Mouse (Mus musculus): ENCODE results near the gene Tbcel. TPM values are rescaled to one million over a fixed set of nuclear protein-coding genes. Genes with fewer than 3 reads are reported as not detected.

Gene Tbcel
- polyA plus RNA-seq, 1 experiment from 2014 or later = 3.8 TPM

DNA sequence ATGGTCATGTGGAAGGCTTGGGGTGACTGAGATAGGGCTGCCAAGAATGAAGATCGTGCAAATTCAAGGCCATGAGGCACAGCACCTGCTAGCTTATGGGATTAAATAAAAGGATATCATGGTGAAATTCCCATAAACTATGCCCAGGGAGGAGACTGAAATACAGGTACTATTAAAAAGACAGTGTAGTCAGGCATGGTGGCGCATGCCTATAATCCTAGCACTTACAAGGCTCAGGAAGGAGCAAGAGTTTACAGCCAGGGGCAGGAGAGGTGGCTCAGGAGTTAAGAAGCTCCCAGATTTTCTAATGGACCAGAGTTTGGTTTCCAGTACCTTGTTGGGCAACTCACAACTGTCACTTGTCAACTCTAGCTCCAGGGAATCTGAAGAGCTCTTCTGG lies 76.0 kb downstream of the Tbcel start:
- ATAC-seq (ENCODE audit: insufficient number of reproducible peaks, low FRiP score, low TSS enrichment, low read depth) = no peak
- Histone ChIP-seq H3K27me3 (no peaks in the 10 kb centered on the region), H3K9me3 (no peaks in the 10 kb centered on the region), H3K27ac (no peak overlapping the region), H3K9ac (no peak overlapping the region), H3K36me3 (peaks cover 26% of the 10 kb centered on the region), H3K4me1 (no peaks in the 10 kb centered on the region; the same call in 1 of the 2 replicates), H3K4me3 (no peak overlapping the region), H3K4me2 (no peak overlapping the region)
- 81% methylated on average over 2 of the region's 2 CpGs for WGBS

DNA sequence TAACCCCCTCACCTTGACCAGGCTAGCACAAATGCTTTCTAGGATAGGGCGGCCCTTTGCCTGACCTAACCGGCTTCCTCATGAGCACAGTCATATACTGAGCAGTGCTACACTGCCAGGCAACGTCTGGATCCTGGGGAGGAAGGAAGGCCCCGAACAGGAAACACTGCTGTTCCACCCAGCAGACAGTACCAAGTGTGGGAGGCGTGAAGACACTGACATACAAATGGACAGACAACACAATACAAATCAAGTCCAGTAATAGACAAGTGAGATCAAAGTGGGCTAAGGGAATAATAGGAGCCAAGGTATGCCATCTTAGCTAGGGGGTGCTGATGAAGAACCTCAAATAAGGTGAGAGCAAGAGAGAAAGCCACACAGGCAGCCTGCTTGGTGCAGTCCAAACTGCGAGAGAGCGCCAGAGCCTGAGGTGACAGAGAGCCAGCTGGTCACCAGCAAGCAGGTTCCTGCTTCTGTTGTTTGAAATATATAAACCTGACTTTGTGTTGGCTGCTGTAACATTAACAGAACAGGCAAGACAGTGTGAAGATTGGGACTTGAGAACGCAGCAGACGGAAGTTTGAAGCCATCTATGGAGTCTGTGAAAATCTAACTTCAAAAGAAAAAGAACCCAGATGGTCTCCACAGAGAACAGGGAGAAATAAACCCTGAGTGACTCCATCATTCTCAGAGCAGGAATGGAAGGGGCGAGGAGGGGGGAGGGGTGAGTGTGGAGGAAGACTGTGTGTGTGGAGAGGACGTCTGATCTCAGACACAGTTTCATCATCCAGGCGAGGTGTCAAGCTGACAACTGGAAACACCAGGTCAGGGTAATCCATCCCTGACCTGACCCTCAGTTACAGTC lies 79.3 kb downstream of the Tbcel start:
- Histone ChIP-seq H3K27ac (no peak overlapping the region), H3K9ac (no peak overlapping the region), H3K9me3 (no peaks in the 10 kb centered on the region), H3K4me1 (no peaks in the 10 kb centered on the region; the same call in 1 of the 2 replicates), H3K4me2 (no peak overlapping the region), H3K27me3 (no peaks in the 10 kb centered on the region), H3K36me3 (peaks cover 19% of the 10 kb centered on the region), H3K4me3 (no peak overlapping the region)
- 64% methylated on average over 12 of the region's 12 CpGs for WGBS
- ATAC-seq (ENCODE audit: insufficient number of reproducible peaks, low FRiP score, low TSS enrichment, low read depth) = no peak

DNA sequence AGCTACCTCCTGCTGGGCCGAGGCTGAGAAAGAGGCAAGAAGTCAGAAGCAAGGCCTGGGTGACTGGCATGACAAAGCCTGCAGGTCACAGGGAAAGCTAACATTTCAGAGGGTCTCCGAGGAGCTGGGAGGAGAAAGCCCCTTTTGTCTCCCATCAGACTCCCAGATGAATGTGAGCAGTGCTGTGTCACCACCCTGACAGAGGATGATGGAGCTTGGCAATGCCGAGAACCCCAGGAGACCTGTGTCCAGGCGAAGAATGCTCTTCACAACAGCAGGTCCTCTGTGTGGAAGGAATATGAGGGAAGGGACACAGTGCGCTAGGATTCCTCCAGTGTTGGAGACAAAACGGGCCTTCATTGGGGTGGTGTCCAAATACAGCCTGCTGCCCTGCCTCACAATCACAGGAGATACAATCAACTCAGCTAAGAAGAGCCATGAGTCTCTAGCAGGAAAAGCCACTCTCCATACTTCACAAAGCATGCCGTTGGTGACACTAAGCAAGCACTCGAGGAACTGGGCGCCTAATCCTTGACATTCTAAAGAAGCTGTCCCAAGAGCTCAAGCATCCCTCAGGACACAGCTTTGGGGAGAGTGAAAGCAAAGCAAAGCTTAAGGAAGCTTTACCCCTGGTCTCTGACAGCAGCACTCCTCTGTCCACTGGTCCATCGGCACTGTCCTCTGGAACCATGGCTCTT lies 80.8 kb downstream of the Tbcel start:
- peaks cover 29% of the 10 kb centered on the region for H3K36me3 ChIP-seq
- no peaks in the 10 kb centered on the region; the same call in 1 of the 2 replicates for H3K4me1 ChIP-seq
- 80% methylated on average over 10 of the region's 10 CpGs for WGBS
- H3K9me3 ChIP-seq = no peaks in the 10 kb centered on the region
- no peak overlapping the region for H3K4me2 ChIP-seq
- H3K9ac ChIP-seq = no peak overlapping the region
- no peaks in the 10 kb centered on the region for H3K27me3 ChIP-seq
- ATAC-seq (ENCODE audit: insufficient number of reproducible peaks, low FRiP score, low TSS enrichment, low read depth) = no peak
- no peak overlapping the region for H3K4me3 ChIP-seq
- no peak overlapping the region for H3K27ac ChIP-seq

DNA sequence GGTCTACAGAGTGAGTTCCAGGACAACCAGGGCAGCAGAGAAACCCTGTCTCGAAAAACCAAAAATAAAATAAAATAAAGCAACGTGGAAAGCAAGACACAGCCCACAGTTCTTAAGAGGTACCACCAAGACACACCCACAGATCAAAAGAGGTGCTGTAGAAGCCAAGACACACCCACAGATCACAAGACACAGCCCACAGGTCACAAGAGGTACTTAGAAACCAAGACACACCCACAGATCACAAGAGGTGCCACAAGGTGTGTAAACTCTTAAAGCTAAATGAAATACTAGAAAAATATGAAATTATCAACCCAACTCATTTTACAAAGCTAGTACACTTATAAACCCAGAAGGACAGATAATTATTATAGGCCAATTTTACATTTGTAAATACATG lies 84.0 kb downstream of the Tbcel start:
- 75% methylated on average over 2 of the region's 2 CpGs for WGBS
- peaks cover 36% of the 10 kb centered on the region for H3K36me3 ChIP-seq
- H3K27me3 ChIP-seq = no peaks in the 10 kb centered on the region
- H3K4me2 ChIP-seq = no peak overlapping the region
- no peaks in the 10 kb centered on the region; the same call in 1 of the 2 replicates for H3K4me1 ChIP-seq
- no peaks in the 10 kb centered on the region for H3K9me3 ChIP-seq
- ATAC-seq (ENCODE audit: insufficient number of reproducible peaks, low FRiP score, low TSS enrichment, low read depth) = no peak
- H3K4me3 ChIP-seq = no peak overlapping the region
- no peak overlapping the region for H3K27ac ChIP-seq
- H3K9ac ChIP-seq = no peak overlapping the region

DNA sequence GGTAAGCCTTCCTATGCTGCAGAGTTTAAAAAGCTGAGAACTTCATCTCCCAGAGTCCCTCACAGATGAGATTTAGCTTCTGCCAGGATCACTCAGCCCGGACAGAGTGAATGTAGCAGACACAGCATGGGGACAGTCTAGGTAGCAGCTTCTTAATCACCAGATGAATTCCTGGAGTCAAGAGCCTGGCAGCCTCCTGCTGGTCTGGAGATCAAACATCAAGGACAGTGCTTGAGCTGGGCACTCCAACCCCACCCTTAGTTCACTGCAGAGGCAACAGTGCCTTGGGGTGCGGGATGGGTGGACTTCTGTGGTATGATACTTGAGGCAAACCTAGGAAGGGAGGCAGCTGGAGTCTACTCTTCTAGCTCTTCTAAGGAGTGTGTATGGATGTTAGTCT lies 87.9 kb downstream of the Tbcel start:
- Histone ChIP-seq H3K27me3 (no peaks in the 10 kb centered on the region), H3K27ac (no peak overlapping the region), H3K9ac (no peak overlapping the region), H3K36me3 (peaks cover 29% of the 10 kb centered on the region), H3K4me1 (no peaks in the 10 kb centered on the region; the same call in 1 of the 2 replicates), H3K4me2 (no peak overlapping the region), H3K9me3 (no peaks in the 10 kb centered on the region), H3K4me3 (no peak overlapping the region)
- no peak for ATAC-seq (ENCODE audit: insufficient number of reproducible peaks, low FRiP score, low TSS enrichment, low read depth)
- 73% methylated on average over 2 of the region's 2 CpGs for WGBS

DNA sequence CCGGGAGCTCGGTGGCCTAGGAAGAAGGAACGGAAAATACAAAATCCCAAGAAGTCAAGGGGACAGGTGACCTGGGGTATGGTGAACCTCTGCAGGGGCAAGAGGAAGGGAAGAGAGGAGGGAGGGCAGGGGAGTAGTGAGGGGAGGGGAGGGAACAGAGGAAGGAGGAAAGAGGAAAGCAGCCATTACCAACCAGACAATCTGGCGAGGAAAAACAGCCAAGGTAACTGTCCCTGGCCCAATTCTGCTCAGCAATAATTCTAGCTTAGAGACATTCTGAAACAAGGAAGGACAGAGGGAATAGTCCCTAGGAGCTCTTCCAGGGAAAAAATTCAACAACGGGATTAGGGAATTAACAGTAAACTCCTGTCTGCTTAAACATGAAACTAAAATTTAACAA lies 88.8 kb downstream of the Tbcel start:
- Histone ChIP-seq H3K9ac (no peak overlapping the region), H3K27ac (no peak overlapping the region), H3K9me3 (no peaks in the 10 kb centered on the region), H3K4me3 (no peak overlapping the region), H3K27me3 (no peaks in the 10 kb centered on the region), H3K4me2 (no peak overlapping the region), H3K4me1 (no peaks in the 10 kb centered on the region; the same call in 1 of the 2 replicates), H3K36me3 (peaks cover 31% of the 10 kb centered on the region)
- WGBS = 91% methylated on average over 5 of the region's 5 CpGs
- no peak for ATAC-seq (ENCODE audit: insufficient number of reproducible peaks, low FRiP score, low TSS enrichment, low read depth)

DNA sequence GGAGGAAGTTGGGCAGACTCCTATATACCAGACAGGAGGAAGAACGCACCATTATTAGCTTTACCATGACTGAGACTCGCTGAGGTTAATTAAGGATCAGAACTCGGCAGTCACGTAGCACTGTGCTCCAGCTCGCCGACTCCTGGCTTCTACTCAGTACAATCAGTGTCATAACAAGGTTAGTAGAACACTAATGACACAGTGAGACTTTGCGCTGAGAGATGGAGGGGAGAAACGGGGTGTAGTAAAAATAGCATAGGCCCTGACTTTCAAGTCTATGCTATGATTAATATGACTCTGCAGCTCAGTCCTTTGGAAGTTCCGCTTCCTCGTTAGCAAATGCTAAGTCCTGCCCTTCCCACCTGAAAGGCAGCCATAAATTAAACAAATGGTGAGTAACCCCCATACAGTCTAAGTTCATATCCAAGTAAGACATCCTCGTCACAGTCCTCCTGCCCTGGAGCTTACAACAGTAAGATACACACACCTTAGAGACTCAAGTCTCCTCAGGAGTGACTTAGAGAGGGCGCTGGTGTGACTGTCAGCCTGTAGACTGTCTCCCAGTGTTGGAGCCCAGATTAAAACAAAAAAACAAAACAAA lies 90.2 kb downstream of the Tbcel start:
- Histone ChIP-seq H3K27ac (no peak overlapping the region), H3K4me1 (no peaks in the 10 kb centered on the region; the same call in 1 of the 2 replicates), H3K9ac (no peak overlapping the region), H3K9me3 (no peaks in the 10 kb centered on the region), H3K27me3 (no peaks in the 10 kb centered on the region), H3K4me3 (no peak overlapping the region), H3K36me3 (peaks cover 27% of the 10 kb centered on the region), H3K4me2 (no peak overlapping the region)
- WGBS = 51% methylated on average over 12 of the region's 12 CpGs
- ATAC-seq (ENCODE audit: insufficient number of reproducible peaks, low FRiP score, low TSS enrichment, low read depth) = no peak

DNA sequence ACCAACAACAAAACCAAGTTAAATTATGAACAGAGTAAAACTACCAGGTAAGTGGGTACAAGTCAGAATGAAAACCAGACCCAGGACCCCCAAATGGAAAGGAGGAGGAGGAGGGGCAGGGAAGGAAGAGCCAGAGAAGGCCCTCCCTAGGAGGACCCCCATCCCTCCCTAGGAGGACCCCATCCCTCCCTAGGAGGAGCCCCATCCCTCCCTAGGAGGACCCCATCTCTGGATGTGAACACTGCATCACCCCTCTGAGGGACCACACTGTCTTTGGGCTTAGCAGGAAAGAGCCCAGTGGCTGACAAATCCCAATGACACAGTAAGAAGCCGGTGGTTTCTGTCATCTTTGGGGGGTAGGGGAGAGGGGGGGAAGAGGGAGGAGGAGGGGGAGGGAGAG lies 92.4 kb downstream of the Tbcel start:
- no peak overlapping the region for H3K9ac ChIP-seq
- H3K4me3 ChIP-seq = no peak overlapping the region
- no peaks in the 10 kb centered on the region for H3K9me3 ChIP-seq
- ATAC-seq (ENCODE audit: insufficient number of reproducible peaks, low FRiP score, low TSS enrichment, low read depth) = no peak
- no peak overlapping the region for H3K4me2 ChIP-seq
- no peaks in the 10 kb centered on the region; the same call in 1 of the 2 replicates for H3K4me1 ChIP-seq
- no peaks in the 10 kb centered on the region for H3K27me3 ChIP-seq
- WGBS = 33% methylated on average over 1 of the region's 1 CpGs
- no peak overlapping the region for H3K27ac ChIP-seq
- peaks cover 11% of the 10 kb centered on the region for H3K36me3 ChIP-seq

DNA sequence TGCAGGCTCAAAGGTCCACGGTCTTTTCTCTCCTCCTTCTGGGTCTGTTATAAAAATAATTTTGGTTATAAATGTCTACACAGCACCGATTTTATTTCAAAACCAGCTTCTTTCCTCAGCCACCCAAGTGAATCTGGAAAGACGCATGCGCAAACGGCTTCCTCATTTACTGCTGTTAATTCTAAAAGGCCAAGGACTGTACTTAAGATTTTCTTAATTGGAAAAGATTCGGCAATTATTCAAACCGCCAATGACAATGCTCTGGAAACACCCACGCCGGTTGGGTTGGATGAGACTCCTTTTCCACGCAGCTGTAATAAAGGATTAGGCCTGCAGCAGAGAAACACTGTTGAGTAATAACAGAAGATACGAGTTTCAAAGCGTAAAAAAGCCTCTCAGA lies 94.3 kb downstream of the Tbcel start:
- no peak for ATAC-seq (ENCODE audit: insufficient number of reproducible peaks, low FRiP score, low TSS enrichment, low read depth)
- Histone ChIP-seq H3K4me2 (no peak overlapping the region), H3K36me3 (peaks cover 9% of the 10 kb centered on the region; the same call in 1 of the 2 replicates), H3K27ac (no peak overlapping the region), H3K27me3 (no peaks in the 10 kb centered on the region), H3K9me3 (no peaks in the 10 kb centered on the region), H3K9ac (no peak overlapping the region), H3K4me1 (no peaks in the 10 kb centered on the region; the same call in 1 of the 2 replicates), H3K4me3 (no peak overlapping the region)
- WGBS = 77% methylated on average over 12 of the region's 12 CpGs

DNA sequence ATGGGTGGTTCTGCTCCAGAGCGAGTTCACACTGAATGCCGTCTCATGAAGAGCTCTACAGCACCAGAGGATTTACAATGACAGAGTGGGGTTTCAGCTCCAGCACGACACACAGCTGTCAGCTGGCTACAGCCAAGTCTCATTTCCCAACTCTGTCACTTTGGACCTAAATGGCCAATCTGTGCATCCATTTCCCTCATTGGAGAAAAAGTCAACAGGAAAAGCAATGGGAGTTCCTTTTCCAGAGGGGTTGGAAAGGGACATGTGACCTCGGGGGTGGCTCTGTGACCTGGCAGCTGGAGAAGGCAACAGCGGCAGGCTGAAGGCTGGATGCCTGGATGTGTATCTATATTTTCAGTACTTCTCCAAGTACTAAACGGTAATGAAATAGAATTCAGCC lies 96.3 kb downstream of the Tbcel start:
- ATAC-seq (ENCODE audit: insufficient number of reproducible peaks, low FRiP score, low TSS enrichment, low read depth) = no peak
- no peaks in the 10 kb centered on the region for H3K27me3 ChIP-seq
- no peaks in the 10 kb centered on the region for H3K9me3 ChIP-seq
- no peak overlapping the region for H3K9ac ChIP-seq
- H3K4me3 ChIP-seq = no peak overlapping the region
- H3K36me3 ChIP-seq = peaks cover 9% of the 10 kb centered on the region; the same call in 1 of the 2 replicates
- H3K27ac ChIP-seq = no peak overlapping the region
- H3K4me1 ChIP-seq = no peaks in the 10 kb centered on the region; the same call in 1 of the 2 replicates
- no peak overlapping the region for H3K4me2 ChIP-seq
- WGBS = 90% methylated on average over 6 of the region's 6 CpGs

DNA sequence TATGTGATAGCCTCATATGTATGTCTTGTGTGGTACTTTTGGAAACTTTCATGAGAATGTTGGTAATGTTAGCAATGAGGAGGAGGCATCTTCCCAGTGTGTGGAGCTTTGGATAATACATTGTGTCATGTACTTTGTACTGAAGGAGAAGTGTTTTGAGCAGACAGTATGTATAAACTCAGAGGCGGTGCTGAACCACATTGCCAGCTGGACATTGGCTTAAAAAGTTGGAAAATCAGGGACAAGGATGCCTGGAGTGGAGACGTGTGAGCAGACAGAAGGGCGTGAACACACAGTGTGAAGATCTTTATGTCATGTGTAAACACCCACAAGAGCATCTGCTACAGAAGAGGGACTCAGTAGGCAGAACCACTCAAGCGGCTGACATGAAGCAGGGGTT lies 101.9 kb downstream of the Tbcel start:
- Histone ChIP-seq H3K36me3 (no peaks in the 10 kb centered on the region), H3K4me2 (no peak overlapping the region), H3K27ac (no peak overlapping the region), H3K4me1 (no peaks in the 10 kb centered on the region), H3K27me3 (no peaks in the 10 kb centered on the region), H3K9me3 (no peaks in the 10 kb centered on the region), H3K9ac (no peak overlapping the region), H3K4me3 (no peak overlapping the region)
- no peak for ATAC-seq (ENCODE audit: insufficient number of reproducible peaks, low FRiP score, low TSS enrichment, low read depth)
- WGBS = 79% methylated on average over 4 of the region's 4 CpGs

DNA sequence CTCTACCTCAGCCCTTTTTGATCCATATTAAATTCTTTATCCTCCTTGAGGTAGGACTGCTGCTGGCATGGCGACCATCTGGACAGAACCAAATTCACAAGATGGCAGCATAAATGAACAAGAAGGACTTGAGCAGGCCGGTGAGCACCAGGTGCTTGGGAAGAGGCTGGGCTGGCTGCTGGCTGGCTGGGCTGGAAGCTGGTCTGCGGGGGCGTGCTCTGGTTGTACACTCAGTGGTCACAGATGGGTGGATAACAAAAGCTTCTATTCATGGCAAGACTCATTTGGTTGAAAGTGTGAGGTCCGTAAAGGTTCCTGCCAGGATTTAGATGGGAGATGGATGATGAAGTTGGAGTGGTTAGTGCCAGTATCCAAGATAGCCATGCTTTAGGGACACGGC lies 106.1 kb downstream of the Tbcel start:
- no peak overlapping the region for H3K27ac ChIP-seq
- no peak overlapping the region for H3K4me2 ChIP-seq
- no peak for ATAC-seq (ENCODE audit: insufficient number of reproducible peaks, low FRiP score, low TSS enrichment, low read depth)
- no peak overlapping the region for H3K9ac ChIP-seq
- no peak overlapping the region for H3K4me3 ChIP-seq
- no peaks in the 10 kb centered on the region for H3K36me3 ChIP-seq
- H3K9me3 ChIP-seq = no peaks in the 10 kb centered on the region
- WGBS = 78% methylated on average over 6 of the region's 6 CpGs
- no peaks in the 10 kb centered on the region for H3K4me1 ChIP-seq
- H3K27me3 ChIP-seq = no peaks in the 10 kb centered on the region

Data from limb, embryonic 15.5 days (tissue).